Mouse (Mus musculus) ES-E14 (cell line): Measurements from ENCODE around the gene Synj2. TPM values are rescaled to one million over a fixed set of nuclear protein-coding genes. Genes with fewer than 3 reads are reported as not detected.

ENCODE experiments used
- DNase-seq: peaks from one replicate; pipeline ENCODE4 v3.0.0-alpha.2; 2013; ENCODE audit warnings: low read depth, low spot score
- H3K27ac ChIP-seq: 2 replicates; pipeline ENCODE4 v1.5.1; 2012; ENCODE audit warnings: low read depth, mild to moderate bottlenecking, low read length, moderate library complexity, mixed read lengths; ENCODE audit not compliant: poor library complexity, insufficient read depth, severe bottlenecking
- H3K36me3 ChIP-seq: 2 replicates; pipeline ENCODE4 v1.6.1; 2012; ENCODE audit warnings: mild to moderate bottlenecking, low read length, moderate library complexity, mixed read lengths; ENCODE audit not compliant: control insufficient read depth, poor library complexity, insufficient read depth, severe bottlenecking
- H3K4me1 ChIP-seq, 2 experiments: fragments of 150-350 bp in 1 of 2; sonication (generic) in 1 of 2; 2 replicates each; pipeline ENCODE4 v1.6.1; 2012; ENCODE audit warnings: low read length in 2 of 2, mild to moderate bottlenecking in 1 of 2, mixed read lengths in 1 of 2; ENCODE audit not compliant: control insufficient read depth in 2 of 2, insufficient read depth in 2 of 2, poor library complexity in 1 of 2
- H3K4me3 ChIP-seq, 2 experiments: fragments of 150-350 bp in 1 of 2; sonication (generic) in 1 of 2; 2 replicates each; pipeline ENCODE4 v1.5.1; 2012; ENCODE audit warnings: low read length in 2 of 2, low read depth in 1 of 2, mild to moderate bottlenecking in 1 of 2, mixed read lengths in 1 of 2; ENCODE audit not compliant: insufficient read depth in 1 of 2, poor library complexity in 1 of 2, severe bottlenecking in 1 of 2
- H3K9ac ChIP-seq: 2 replicates; pipeline ENCODE4 v1.6.1; 2012; ENCODE audit warnings: low read depth, mild to moderate bottlenecking, low read length, mixed read lengths; ENCODE audit not compliant: poor library complexity, insufficient read depth, severe bottlenecking
- H3K9me3 ChIP-seq: fragments of 150-350 bp; sonication (generic); 2 replicates; pipeline ENCODE4 v1.6.1; 2012; ENCODE audit warnings: low read depth, mild to moderate bottlenecking, low read length; ENCODE audit not compliant: control insufficient read depth, insufficient read depth
- CHD2 ChIP-seq: IDR thresholded peaks from 2 replicates; pipeline ENCODE4 v1.6.1; 2014; ENCODE audit warnings: mild to moderate bottlenecking, low read depth, low read length, inconsistent platforms
- HCFC1 ChIP-seq: IDR thresholded peaks from 2 replicates; pipeline ENCODE4 v1.6.1; 2012; ENCODE audit warnings: low read length, inconsistent platforms, borderline replicate concordance; ENCODE audit not compliant: insufficient read depth
- MAFK ChIP-seq: IDR thresholded peaks from 2 replicates; pipeline ENCODE4 v1.6.1; 2014; ENCODE audit warnings: mild to moderate bottlenecking, low read depth, low read length, inconsistent platforms; ENCODE audit not compliant: insufficient read depth
- ZC3H11A ChIP-seq: IDR thresholded peaks from 2 replicates; pipeline ENCODE4 v1.6.1; 2012; ENCODE audit warnings: low read depth, mild to moderate bottlenecking, inconsistent platforms, low read length, borderline replicate concordance
- ZNF384 ChIP-seq: IDR thresholded peaks from 2 replicates; pipeline ENCODE4 v1.6.1; 2012; ENCODE audit warnings: low read depth, low read length, inconsistent platforms
- in situ Hi-C, 2 experiments: fragments of 600-800 bp; cut with MboI; formaldehyde crosslinking; loops; one replicate each; pipeline ENCODE4 v1.15.1; 2025; ENCODE audit warnings: low sequenced_read_pairs in 2 of 2, inconsistent platforms in 1 of 2; ENCODE audit not compliant: unreplicated experiment in 2 of 2
- total RNA-seq: library from RNA; depleted of rRNA; stranded (reverse); fragments of 300-350 nt; gene quantifications from 2 replicates; pipeline ENCODE4 v1.2.3, GENCODE M21; 2012

The Synj2 gene
- total RNA-seq, 1 experiment: 6.1 TPM

DNA sequence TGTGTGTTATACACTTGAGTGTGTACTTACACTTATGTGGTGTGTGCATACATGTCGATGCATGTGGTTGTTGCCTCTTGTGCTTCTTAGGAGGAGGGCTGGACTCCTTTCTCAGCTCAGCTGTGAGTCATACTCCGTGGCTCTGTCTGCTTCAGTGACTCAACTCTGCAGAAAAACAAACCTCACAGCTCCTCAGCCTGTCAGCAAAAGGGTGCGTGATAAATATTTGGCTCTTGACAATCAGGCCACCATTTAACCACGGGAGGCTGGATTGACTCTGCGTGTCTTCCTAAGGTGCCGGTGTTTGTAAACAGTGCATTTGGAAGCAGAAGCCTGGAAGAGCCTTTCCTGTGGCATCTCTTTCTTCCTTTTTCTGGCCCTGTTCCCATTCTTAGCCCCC lies 53.5 kb downstream of the Synj2 start:
- DNase-seq: no peak
- H3K36me3 ChIP-seq: no peaks in the 10 kb centered on the region; the same call in 1 of the 2 replicates
- in situ Hi-C loops: no loop called here
- TF ChIP-seq ZNF384 (no peak), ZC3H11A (no peak)
- no peaks in the 10 kb centered on the region for H3K4me1 ChIP-seq
- H3K9me3 ChIP-seq: no peaks in the 10 kb centered on the region
- no peak overlapping the region for H3K4me3 ChIP-seq
- no peak overlapping the region for H3K27ac ChIP-seq
- H3K9ac ChIP-seq: no peak overlapping the region

DNA sequence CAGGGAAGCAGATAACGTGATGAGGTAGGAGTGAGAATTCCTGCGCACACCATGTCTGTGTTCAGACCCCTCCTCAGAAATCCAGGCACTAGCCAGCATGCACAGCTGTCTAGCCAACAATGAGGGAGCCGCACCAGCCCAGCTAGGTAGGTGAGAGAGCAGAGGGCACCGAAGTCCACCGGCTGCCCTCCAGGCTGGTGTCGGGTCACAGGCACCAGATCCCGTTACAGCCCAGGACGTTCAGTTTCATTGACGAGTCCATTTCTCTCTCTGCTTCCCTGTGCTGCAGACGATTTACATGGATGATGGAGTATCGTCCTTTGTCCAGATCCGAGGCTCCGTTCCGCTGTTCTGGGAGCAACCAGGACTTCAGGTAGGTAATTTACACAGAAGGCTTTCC lies 55.5 kb downstream of the Synj2 start:
- no peak overlapping the region for H3K9ac ChIP-seq
- in situ Hi-C loops: no loop called here
- TF ChIP-seq HCFC1 (no peak), CHD2 (no peak), ZC3H11A (no peak), ZNF384 (no peak), MAFK (no peak)
- no peaks in the 10 kb centered on the region for H3K4me1 ChIP-seq
- no peak for DNase-seq
- H3K36me3 ChIP-seq: no peaks in the 10 kb centered on the region; the same call in 1 of the 2 replicates
- H3K27ac ChIP-seq: no peak overlapping the region
- H3K9me3 ChIP-seq: no peaks in the 10 kb centered on the region
- H3K4me3 ChIP-seq: no peak overlapping the region

DNA sequence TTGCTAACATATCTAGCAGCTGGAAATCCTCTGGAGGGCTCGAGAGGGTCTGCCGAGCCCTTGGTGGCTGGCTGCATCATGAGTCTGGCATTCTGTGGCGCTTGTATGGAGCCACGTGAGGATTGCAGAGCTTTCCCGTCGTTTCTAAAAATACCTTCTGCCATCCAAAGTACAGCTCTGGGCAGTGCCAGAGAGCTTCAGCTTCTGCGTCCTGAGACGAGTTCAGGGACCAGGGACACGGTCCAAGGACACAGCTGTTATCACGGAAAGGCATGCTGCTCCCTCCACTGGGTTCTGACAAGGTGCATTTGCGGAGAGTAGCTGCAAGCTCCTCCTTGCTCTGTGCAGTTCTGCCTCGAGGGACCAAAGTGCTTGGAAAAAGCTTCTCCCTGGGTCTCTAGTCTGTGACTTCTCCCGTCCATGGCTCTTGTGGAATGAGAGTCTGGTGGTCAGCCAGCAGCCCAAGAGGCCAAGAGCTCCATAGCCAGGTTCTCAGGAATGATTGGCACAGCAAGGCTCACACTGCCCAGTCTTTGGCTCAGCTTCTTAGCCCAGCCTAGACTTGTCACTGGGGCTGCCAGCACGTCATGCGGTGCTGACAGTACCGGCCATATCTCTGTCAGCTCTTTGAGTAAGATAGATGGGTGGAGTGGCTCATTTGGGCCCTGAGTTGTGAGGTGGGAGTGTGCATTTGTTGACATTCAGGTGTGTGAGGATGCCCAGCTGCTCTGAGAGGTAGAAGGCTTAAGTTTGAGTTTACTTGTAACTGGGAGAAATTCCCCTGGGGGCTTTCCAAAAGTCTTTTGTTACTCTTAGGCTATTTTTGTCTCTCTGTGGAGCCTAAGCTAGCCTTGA lies 56.5 kb downstream of the Synj2 start:
- no peaks in the 10 kb centered on the region; the same call in 1 of the 2 replicates for H3K36me3 ChIP-seq
- no peak overlapping the region for H3K9ac ChIP-seq
- in situ Hi-C loops: no loop called here
- DNase-seq: no peak
- no peak overlapping the region for H3K27ac ChIP-seq
- no peak overlapping the region for H3K4me3 ChIP-seq
- H3K9me3 ChIP-seq: no peaks in the 10 kb centered on the region
- TF ChIP-seq CHD2: no peak
- no peak for TF ChIP-seq HCFC1
- TF ChIP-seq MAFK: no peak
- no peak for TF ChIP-seq ZNF384
- no peak for TF ChIP-seq ZC3H11A
- H3K4me1 ChIP-seq: no peaks in the 10 kb centered on the region

DNA sequence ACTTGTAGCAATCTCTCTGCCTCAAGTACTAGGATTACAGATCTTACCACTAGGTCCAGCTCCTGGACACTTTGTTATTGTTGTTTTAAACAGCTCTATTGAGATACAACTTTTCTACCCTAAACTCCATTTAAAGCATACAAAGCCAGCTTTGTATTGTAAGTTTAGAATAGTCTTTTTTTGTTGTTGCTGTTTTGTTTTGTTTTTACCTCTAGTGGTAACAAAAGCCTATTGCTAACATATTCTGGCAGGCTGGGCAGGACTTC lies 57.1 kb downstream of the Synj2 start:
- Histone ChIP-seq H3K9ac (no peak overlapping the region), H3K27ac (no peak overlapping the region), H3K4me3 (no peak overlapping the region), H3K9me3 (no peaks in the 10 kb centered on the region), H3K36me3 (no peaks in the 10 kb centered on the region; the same call in 1 of the 2 replicates), H3K4me1 (no peaks in the 10 kb centered on the region)
- DNase-seq: no peak
- no peak for TF ChIP-seq ZNF384
- no peak for TF ChIP-seq ZC3H11A
- TF ChIP-seq MAFK: no peak
- no peak for TF ChIP-seq HCFC1
- TF ChIP-seq CHD2: no peak
- in situ Hi-C loops: no loop called here

DNA sequence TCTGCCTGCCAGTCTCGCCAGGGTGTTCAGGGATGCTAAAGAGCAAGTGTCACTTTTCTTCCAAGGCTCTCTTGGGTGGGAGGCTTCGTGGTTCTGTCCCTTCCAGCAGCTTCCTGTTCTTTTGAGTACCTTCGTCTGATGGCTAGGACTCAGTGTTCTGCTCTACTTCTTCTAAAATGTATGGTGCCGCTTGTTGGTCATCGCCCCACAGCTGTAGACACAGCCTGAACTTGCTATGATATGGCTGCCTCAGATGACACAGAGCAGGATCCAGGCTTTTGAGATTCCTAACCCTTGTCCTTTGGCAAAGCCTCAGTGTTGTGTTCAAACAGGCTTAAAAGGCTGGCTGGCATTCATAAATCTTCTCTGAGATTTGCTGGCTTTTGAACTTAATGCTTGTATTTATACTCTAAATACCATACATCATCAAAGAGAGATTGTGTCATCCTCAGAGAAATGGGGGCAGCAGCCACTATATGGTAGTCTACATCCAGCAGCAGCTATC lies 58.0 kb downstream of the Synj2 start:
- in situ Hi-C loops: no loop called here
- Histone ChIP-seq H3K27ac (no peak overlapping the region), H3K36me3 (no peaks in the 10 kb centered on the region; the same call in 1 of the 2 replicates), H3K4me1 (no peaks in the 10 kb centered on the region), H3K4me3 (no peak overlapping the region), H3K9me3 (no peaks in the 10 kb centered on the region), H3K9ac (no peak overlapping the region)
- DNase-seq: no peak
- no peak for TF ChIP-seq ZC3H11A
- TF ChIP-seq HCFC1: no peak
- no peak for TF ChIP-seq ZNF384
- no peak for TF ChIP-seq MAFK
- TF ChIP-seq CHD2: no peak
